Mouse (Mus musculus) cerebellum, adult 2 months (tissue): ENCODE data around the gene Gss.

Experiments used
- CTCF ChIP-seq: fragments of 200-500 bp; IDR thresholded peaks from 2 replicates; pipeline ENCODE4 v1.5.1; 2011; ENCODE audit warnings: low read depth, mild to moderate bottlenecking, control low read depth, low read length, moderate library complexity, borderline replicate concordance; ENCODE audit not compliant: insufficient read depth
- POLR2A ChIP-seq: fragments of 200-500 bp; IDR thresholded peaks from 2 replicates; pipeline ENCODE4 v1.6.1; 2011; ENCODE audit warnings: low read length, control low read depth, borderline replicate concordance; ENCODE audit not compliant: insufficient read depth

GRCm38 (mm10) chr2:155588136-155588535, 4.5 kb downstream of the Gss start:
- TF ChIP-seq CTCF (no peak), POLR2A (no peak)
